Mouse (Mus musculus): Measurements from ENCODE around the gene Ikzf3. TPM values are rescaled to one million over a fixed set of nuclear protein-coding genes. Genes with fewer than 3 reads are reported as not detected.
A peak's percentile ranks its signal among the peaks of the same experiment; 100 is the strongest.

The Ikzf3 gene
- total and polyA plus RNA-seq, 2 experiments from 2014 or later, result 0.20 TPM; not detected in 1

GRCm38 (mm10) chr11:98544890-98545677, 747 bp downstream of the Ikzf3 start:
- no peak for DNase-seq (ENCODE audit: low spot score)
- WGBS, result 4% methylated on average over 16 of the region's 16 CpGs
- Histone ChIP-seq H3K27ac (no peak overlapping the region), H3K4me1 (ENCODE audit: insufficient read depth, low read length) (0 out of 2 replicates have a peak, but pooled peaks cover 4% of the 10 kb centered on the region), H3K36me3 (ENCODE audit: insufficient read depth, low read length) (no peaks in the 10 kb centered on the region), H3K27me3 (ENCODE audit: insufficient read depth, low read length) (peaks cover 49% of the 10 kb centered on the region), H3K4me3 (ENCODE audit: low read length) (peak overlapping the region; percentile 46), H3K9me3 (ENCODE audit: low read length) (no peaks in the 10 kb centered on the region; the same call in 1 of the 2 replicates), H3K4me2 (ENCODE audit: low read depth, low read length) (peak overlapping the region; percentile 79), H3K9ac (replicated peaks; ENCODE audit: low read length) (no peak overlapping the region)
- ATAC-seq, result no peak
- no peak for TF ChIP-seq CTCF (IDR thresholded peaks at IDR 0.05; ENCODE audit: low read depth)

GRCm38 (mm10) chr11:98543414-98543813, 2.4 kb downstream of the Ikzf3 start:
- H3K4me3 ChIP-seq (ENCODE audit: low read length), result no peak overlapping the region
- H3K9ac ChIP-seq (replicated peaks; ENCODE audit: low read length), result no peak overlapping the region
- TF ChIP-seq CTCF (IDR thresholded peaks at IDR 0.05; ENCODE audit: low read depth), result no peak
- H3K27me3 ChIP-seq (ENCODE audit: insufficient read depth, low read length), result peaks cover 44% of the 10 kb centered on the region
- 0 out of 2 replicates have a peak, but pooled peaks cover 4% of the 10 kb centered on the region for H3K4me1 ChIP-seq (ENCODE audit: insufficient read depth, low read length)
- WGBS, result 86% methylated on average over 1 of the region's 1 CpGs
- ATAC-seq, result no peak
- no peak overlapping the region for H3K4me2 ChIP-seq (ENCODE audit: low read depth, low read length)
- H3K9me3 ChIP-seq (ENCODE audit: low read length), result no peaks in the 10 kb centered on the region; the same call in 1 of the 2 replicates
- no peak overlapping the region for H3K27ac ChIP-seq
- DNase-seq (ENCODE audit: low spot score), result no peak
- no peaks in the 10 kb centered on the region for H3K36me3 ChIP-seq (ENCODE audit: insufficient read depth, low read length)

DNA sequence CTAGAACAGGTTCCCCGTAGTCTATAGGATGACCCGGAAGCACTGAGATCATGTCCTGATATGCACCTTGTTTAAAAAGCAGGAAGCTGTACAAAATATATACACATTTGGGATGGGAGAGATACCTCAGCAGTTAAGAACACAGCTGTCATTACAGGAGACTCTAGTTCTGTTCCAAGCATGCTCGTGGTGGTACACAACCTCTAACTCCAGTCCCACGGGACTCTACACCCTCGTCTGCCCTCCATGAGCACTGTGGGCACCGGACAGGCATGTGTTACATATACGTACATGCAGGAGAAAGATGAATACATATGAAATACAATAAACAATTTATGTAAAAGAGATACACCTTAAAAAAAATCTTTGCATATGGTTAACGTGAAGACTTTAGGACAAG, 3.3 kb downstream of the Ikzf3 start:
- Histone ChIP-seq H3K27me3 (ENCODE audit: insufficient read depth, low read length) (peaks cover 36% of the 10 kb centered on the region), H3K36me3 (ENCODE audit: insufficient read depth, low read length) (no peaks in the 10 kb centered on the region), H3K4me2 (ENCODE audit: low read depth, low read length) (no peak overlapping the region), H3K9me3 (ENCODE audit: low read length) (no peaks in the 10 kb centered on the region; the same call in 1 of the 2 replicates), H3K27ac (no peak overlapping the region), H3K9ac (replicated peaks; ENCODE audit: low read length) (no peak overlapping the region), H3K4me1 (ENCODE audit: insufficient read depth, low read length) (0 out of 2 replicates have a peak, but pooled peaks cover 4% of the 10 kb centered on the region), H3K4me3 (ENCODE audit: low read length) (no peak overlapping the region)
- ATAC-seq, result no peak
- 80% methylated on average over 8 of the region's 8 CpGs for WGBS
- TF ChIP-seq CTCF (IDR thresholded peaks at IDR 0.05; ENCODE audit: low read depth), result no peak
- DNase-seq (ENCODE audit: low spot score), result no peak

GRCm38 (mm10) chr11:98540319-98540718, 5.5 kb downstream of the Ikzf3 start:
- Histone ChIP-seq H3K27me3 (ENCODE audit: insufficient read depth, low read length) (peaks cover 15% of the 10 kb centered on the region), H3K4me1 (ENCODE audit: insufficient read depth, low read length) (no peaks in the 10 kb centered on the region), H3K36me3 (ENCODE audit: insufficient read depth, low read length) (no peaks in the 10 kb centered on the region), H3K9me3 (ENCODE audit: low read length) (no peaks in the 10 kb centered on the region; the same call in 1 of the 2 replicates), H3K4me2 (ENCODE audit: low read depth, low read length) (no peak overlapping the region), H3K9ac (replicated peaks; ENCODE audit: low read length) (no peak overlapping the region), H3K4me3 (ENCODE audit: low read length) (no peak overlapping the region), H3K27ac (no peak overlapping the region)
- ATAC-seq (no peak), DNase-seq (ENCODE audit: low spot score) (no peak)
- 86% methylated on average over 5 of the region's 5 CpGs for WGBS
- TF ChIP-seq CTCF (IDR thresholded peaks at IDR 0.05; ENCODE audit: low read depth), result peak; percentile 36

DNA sequence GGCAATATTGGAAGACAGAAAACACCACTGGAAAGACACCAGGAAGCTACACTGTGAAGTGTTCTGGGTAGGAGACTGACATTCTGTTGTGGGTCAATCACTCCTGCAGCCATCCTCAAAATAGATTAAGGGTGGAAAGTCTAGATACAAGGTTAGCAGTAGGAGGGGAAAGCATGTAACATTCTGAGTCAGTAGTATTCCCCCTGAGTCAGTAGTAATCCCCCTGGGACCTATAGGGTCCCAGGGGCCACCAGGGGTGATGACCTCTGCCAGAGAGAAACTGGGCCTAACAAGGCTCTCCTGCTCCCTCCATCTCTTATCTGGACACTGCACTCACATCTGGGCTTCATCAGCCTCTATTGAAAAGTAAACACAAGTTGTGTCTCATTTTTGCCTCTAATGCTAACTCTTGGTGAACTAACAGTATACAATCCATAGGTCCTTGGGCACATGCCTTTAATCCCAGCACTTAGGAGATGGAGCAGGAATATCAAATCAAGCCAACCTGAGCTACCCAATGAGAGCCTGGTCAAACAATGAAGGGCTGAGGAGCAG, 8.3 kb downstream of the Ikzf3 start:
- no peak for TF ChIP-seq CTCF (IDR thresholded peaks at IDR 0.05; ENCODE audit: low read depth)
- ATAC-seq (no peak), DNase-seq (ENCODE audit: low spot score) (no peak)
- Histone ChIP-seq H3K9me3 (ENCODE audit: low read length) (no peaks in the 10 kb centered on the region; the same call in 1 of the 2 replicates), H3K27ac (no peak overlapping the region), H3K36me3 (ENCODE audit: insufficient read depth, low read length) (no peaks in the 10 kb centered on the region), H3K4me3 (ENCODE audit: low read length) (no peak overlapping the region), H3K4me1 (ENCODE audit: insufficient read depth, low read length) (no peaks in the 10 kb centered on the region), H3K27me3 (ENCODE audit: insufficient read depth, low read length) (peaks cover 5% of the 10 kb centered on the region; the same call in 1 of the 2 replicates), H3K9ac (replicated peaks; ENCODE audit: low read length) (no peak overlapping the region), H3K4me2 (ENCODE audit: low read depth, low read length) (no peak overlapping the region)

DNA sequence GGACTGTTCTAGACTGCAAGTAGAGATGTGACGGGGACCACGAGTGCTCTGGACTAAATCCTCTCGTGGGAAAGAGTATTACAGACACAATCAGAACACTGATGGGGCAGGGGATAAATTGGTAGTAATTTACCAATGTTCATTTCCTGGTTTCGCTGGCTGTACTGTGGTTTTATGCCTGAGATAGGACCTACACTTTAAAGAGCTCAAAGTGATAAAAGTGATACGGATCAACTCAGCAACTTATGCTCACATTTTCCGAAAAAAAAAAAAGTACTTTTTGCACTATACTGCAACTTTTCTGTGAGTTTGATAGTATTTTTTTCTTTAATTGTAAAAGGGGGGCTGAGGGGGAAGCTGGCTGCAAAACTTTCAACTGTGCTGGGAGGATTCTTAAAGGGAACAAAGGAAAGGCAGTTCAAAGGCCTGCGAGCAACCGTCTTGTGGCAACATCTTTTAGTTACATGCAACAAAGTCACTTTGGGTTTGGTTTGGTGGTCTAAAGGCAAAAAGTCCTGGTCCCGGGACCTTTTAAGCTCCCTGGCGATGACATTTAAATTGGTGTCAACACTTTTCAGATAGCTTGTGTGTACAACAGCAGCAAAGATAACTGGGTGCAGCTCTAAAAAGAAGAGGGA, 18.9 kb downstream of the Ikzf3 start:
- WGBS, result 75% methylated on average over 10 of the region's 10 CpGs
- Histone ChIP-seq H3K9ac (replicated peaks; ENCODE audit: low read length) (no peak overlapping the region), H3K27ac (no peak overlapping the region), H3K36me3 (ENCODE audit: insufficient read depth, low read length) (no peaks in the 10 kb centered on the region), H3K27me3 (ENCODE audit: insufficient read depth, low read length) (no peaks in the 10 kb centered on the region), H3K4me3 (ENCODE audit: low read length) (no peak overlapping the region), H3K9me3 (ENCODE audit: low read length) (no peaks in the 10 kb centered on the region), H3K4me1 (ENCODE audit: insufficient read depth, low read length) (no peaks in the 10 kb centered on the region), H3K4me2 (ENCODE audit: low read depth, low read length) (no peak overlapping the region)
- DNase-seq (ENCODE audit: low spot score) (no peak), ATAC-seq (no peak)
- no peak for TF ChIP-seq CTCF (IDR thresholded peaks at IDR 0.05; ENCODE audit: low read depth)
